In genomic region chr7:4507220-4507619, GRCm38 (mm10) we compare ENCODE assay signal across 21 mouse cellular contexts. TPM values are rescaled to one million over a fixed set of nuclear protein-coding genes. Genes with fewer than 3 reads are reported as not detected.
"Had no signal": no experiment of that assay in that cellular context is flagged by ENCODE, and none has a peak within 500 bp of the region (broad histone marks: within the 10 kb centered on the region; RNA-seq: fewer than 3 reads in every experiment).

No protein-coding gene starts in this region.

- H3K27me3 ChIP-seq: limb, embryonic 12.5 days; limb, embryonic 15.5 days; lung, embryonic 15.5 days; midbrain, embryonic 15.5 days; neural tube, embryonic 13.5 days; stomach, embryonic 15.5 days had no signal

- H3K4me3 ChIP-seq: limb, embryonic 12.5 days; limb, embryonic 15.5 days; lung, embryonic 15.5 days; midbrain, embryonic 12.5 days; midbrain, embryonic 15.5 days; neural tube, embryonic 13.5 days; stomach, embryonic 15.5 days had no signal

- H3K27ac ChIP-seq: kidney, postnatal 0 days; limb, embryonic 12.5 days; limb, embryonic 15.5 days; liver, embryonic 14.5 days; lung, embryonic 15.5 days; midbrain, embryonic 12.5 days; midbrain, embryonic 15.5 days; neural tube, embryonic 13.5 days; stomach, embryonic 15.5 days had no signal

- H3K9me3 ChIP-seq: limb, embryonic 12.5 days; limb, embryonic 15.5 days; lung, embryonic 15.5 days; midbrain, embryonic 12.5 days; midbrain, embryonic 15.5 days; neural tube, embryonic 13.5 days; stomach, embryonic 15.5 days had no signal

- H3K36me3 ChIP-seq: limb, embryonic 12.5 days; limb, embryonic 15.5 days; lung, embryonic 15.5 days; midbrain, embryonic 12.5 days; midbrain, embryonic 15.5 days; neural tube, embryonic 13.5 days; stomach, embryonic 15.5 days had no signal

- H3K4me1 ChIP-seq: limb, embryonic 12.5 days had no signal

- H3K9ac ChIP-seq: limb, embryonic 12.5 days; limb, embryonic 15.5 days; liver, embryonic 14.5 days; lung, embryonic 15.5 days; midbrain, embryonic 12.5 days; midbrain, embryonic 15.5 days; neural tube, embryonic 13.5 days; stomach, embryonic 15.5 days had no signal

- H3K4me2 ChIP-seq: limb, embryonic 12.5 days; limb, embryonic 15.5 days; lung, embryonic 15.5 days; midbrain, embryonic 12.5 days; midbrain, embryonic 15.5 days; neural tube, embryonic 13.5 days; stomach, embryonic 15.5 days had no signal

- DNase-seq: kidney, adult 2 months; kidney, postnatal 36 days; layer of hippocampus, postnatal 36 days; left cerebral cortex, postnatal 4 days; lung, adult 18-20 months; lung, postnatal 10 days; lung, postnatal 36 days; retina, postnatal 1 day; right cerebral cortex, postnatal 25 days; spleen, adult 18-20 months; thymus, postnatal 25 days had no signal

- ATAC-seq: midbrain, embryonic 15.5 days had no signal

RNA-seq across cellular contexts. Expression of gene Tnnt1, which starts 9.0 kb away (rescaled TPM):
- total RNA-seq: neutrophil, adult 5-6 weeks had no signal

RNA-seq across cellular contexts. Expression of gene Syt5, which starts 40.1 kb away (rescaled TPM):
- total RNA-seq: neutrophil, adult 5-6 weeks had no signal
